Mouse (Mus musculus): Measurements from ENCODE around the gene Tmem151b. TPM values are rescaled to one million over a fixed set of nuclear protein-coding genes. Genes with fewer than 3 reads are reported as not detected.

The Tmem151b gene
- polyA plus RNA-seq, 1 experiment from 2014 or later: 1.4 TPM

DNA sequence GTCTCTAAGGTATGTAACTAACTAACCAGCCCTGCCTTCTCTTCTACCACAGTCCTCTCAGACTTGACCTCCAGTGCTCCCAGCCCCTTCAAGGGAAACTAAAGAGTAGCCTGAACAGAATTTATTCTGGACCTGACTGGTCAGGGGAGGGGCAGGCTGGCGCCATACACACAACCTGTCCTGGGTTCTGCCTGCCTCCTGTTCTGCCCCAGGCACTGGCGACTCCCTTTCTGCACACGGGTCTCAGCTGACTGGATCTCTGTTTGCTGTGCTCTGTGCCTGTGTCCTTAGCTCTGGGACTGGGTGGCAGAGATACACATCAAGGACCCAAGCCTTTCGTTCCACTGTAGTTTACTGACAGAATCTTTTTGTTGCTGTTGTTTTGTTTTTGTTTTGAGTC, 30.1 kb upstream of the Tmem151b start:
- Histone ChIP-seq H3K27me3 (replicated peaks; ENCODE audit: control insufficient read depth, insufficient read depth, low read length) (no peaks in the 10 kb centered on the region), H3K4me2 (no peak overlapping the region), H3K9me3 (ENCODE audit: control insufficient read depth, low read length) (no peaks in the 10 kb centered on the region), H3K36me3 (ENCODE audit: control insufficient read depth, insufficient read depth, low read length) (no peaks in the 10 kb centered on the region), H3K27ac (ENCODE audit: low read depth, low read length) (no peak overlapping the region), H3K9ac (ENCODE audit: low read depth, low read length) (no peak overlapping the region), H3K4me3 (ENCODE audit: low read depth, low read length) (no peak overlapping the region), H3K4me1 (replicated peaks; ENCODE audit: control insufficient read depth, insufficient read depth, low read length) (peaks cover 40% of the 10 kb centered on the region)
- no peak for DNase-seq (ENCODE audit: low spot score)
- ATAC-seq (replicated peaks; ENCODE audit: low FRiP score): no peak
- 81% methylated on average over 4 of the region's 4 CpGs for WGBS

DNA sequence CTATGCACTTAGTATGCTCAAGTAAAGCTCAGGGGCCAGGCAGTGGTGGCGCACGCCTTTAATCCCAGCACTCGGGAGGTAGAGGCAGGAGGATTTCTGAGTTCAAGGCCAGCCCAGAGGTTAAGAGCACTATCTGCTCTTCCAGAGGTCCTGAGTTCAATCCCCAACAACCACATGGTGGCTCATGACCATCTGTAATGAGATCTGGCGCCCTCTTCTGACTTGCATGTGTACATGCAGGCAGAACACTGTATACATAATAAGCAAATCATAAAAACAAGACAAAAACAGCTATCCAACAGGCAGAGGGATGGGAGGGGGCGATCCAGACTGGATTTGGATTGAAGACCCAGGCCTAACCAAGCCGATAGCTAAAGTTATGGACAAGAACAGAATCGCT, 29.4 kb upstream of the Tmem151b start:
- 62% methylated on average over 7 of the region's 7 CpGs for WGBS
- peaks cover 41% of the 10 kb centered on the region for H3K4me1 ChIP-seq (replicated peaks; ENCODE audit: control insufficient read depth, insufficient read depth, low read length)
- H3K9ac ChIP-seq (ENCODE audit: low read depth, low read length): no peak overlapping the region
- no peak for DNase-seq (ENCODE audit: low spot score)
- no peaks in the 10 kb centered on the region for H3K9me3 ChIP-seq (ENCODE audit: control insufficient read depth, low read length)
- H3K4me3 ChIP-seq (ENCODE audit: low read depth, low read length): no peak overlapping the region
- no peaks in the 10 kb centered on the region for H3K36me3 ChIP-seq (ENCODE audit: control insufficient read depth, insufficient read depth, low read length)
- H3K4me2 ChIP-seq: no peak overlapping the region
- H3K27me3 ChIP-seq (replicated peaks; ENCODE audit: control insufficient read depth, insufficient read depth, low read length): no peaks in the 10 kb centered on the region
- ATAC-seq (replicated peaks; ENCODE audit: low FRiP score): no peak
- 0 out of 2 replicates have a peak overlapping the region, but pooled peaks have one; percentile 19 for H3K27ac ChIP-seq (ENCODE audit: low read depth, low read length)

GRCm38 (mm10) chr17:45578242-45578641, 28.8 kb upstream of the Tmem151b start:
- ATAC-seq (replicated peaks; ENCODE audit: low FRiP score) (no peak), DNase-seq (ENCODE audit: low spot score) (no peak)
- Histone ChIP-seq H3K27ac (ENCODE audit: low read depth, low read length) (peak overlapping the region; percentile 19; the same call in 1 of the 2 replicates), H3K4me2 (no peak overlapping the region), H3K36me3 (ENCODE audit: control insufficient read depth, insufficient read depth, low read length) (no peaks in the 10 kb centered on the region), H3K4me3 (ENCODE audit: low read depth, low read length) (no peak overlapping the region), H3K27me3 (replicated peaks; ENCODE audit: control insufficient read depth, insufficient read depth, low read length) (no peaks in the 10 kb centered on the region), H3K4me1 (replicated peaks; ENCODE audit: control insufficient read depth, insufficient read depth, low read length) (peaks cover 36% of the 10 kb centered on the region), H3K9ac (ENCODE audit: low read depth, low read length) (peak overlapping the region; percentile 2; the same call in 1 of the 2 replicates), H3K9me3 (ENCODE audit: control insufficient read depth, low read length) (no peaks in the 10 kb centered on the region)
- WGBS: 65% methylated on average over 5 of the region's 5 CpGs

DNA sequence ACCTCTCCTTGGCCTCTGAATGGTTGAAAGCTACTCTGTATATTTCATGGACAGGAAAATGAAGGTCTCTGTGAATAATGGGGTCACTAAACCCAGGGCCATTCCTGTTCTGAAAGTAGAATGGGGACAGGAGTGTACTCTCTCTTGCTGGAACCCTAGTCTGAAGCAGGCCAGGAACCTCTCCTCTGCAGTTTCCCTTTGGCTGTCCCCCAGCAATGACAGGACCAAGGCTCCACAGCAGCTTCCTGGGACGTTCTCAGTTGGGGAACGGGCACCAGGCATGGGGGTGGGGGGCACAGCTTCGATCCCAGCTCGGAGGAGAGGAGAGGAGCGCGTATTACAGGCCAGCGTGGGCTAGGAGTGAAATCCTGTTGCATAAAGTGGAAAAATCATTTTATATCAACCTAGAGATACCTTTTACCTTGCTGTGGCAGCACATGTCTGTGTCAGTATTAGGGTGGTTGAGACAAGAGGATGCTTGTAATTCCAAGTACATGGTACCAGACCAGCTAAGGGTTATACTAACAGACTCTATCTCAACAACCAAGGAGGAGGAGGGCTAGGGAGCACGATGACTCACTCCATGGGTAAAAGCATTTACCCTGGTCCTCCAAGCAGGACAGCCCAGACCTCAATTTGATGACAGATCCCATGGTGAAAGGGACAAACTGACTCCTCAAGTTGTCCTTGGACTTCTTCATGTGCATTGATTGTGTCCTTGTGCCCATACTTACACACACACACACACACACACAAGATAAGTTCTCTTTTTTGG, 25.8 kb upstream of the Tmem151b start:
- no peak for ATAC-seq (replicated peaks; ENCODE audit: low FRiP score)
- H3K4me3 ChIP-seq (ENCODE audit: low read depth, low read length): peak overlapping the region; percentile 100; the same call in 1 of the 2 replicates
- WGBS: 87% methylated on average over 8 of the region's 8 CpGs
- no peak for DNase-seq (ENCODE audit: low spot score)
- H3K27me3 ChIP-seq (replicated peaks; ENCODE audit: control insufficient read depth, insufficient read depth, low read length): no peaks in the 10 kb centered on the region
- peak overlapping the region; percentile 98 for H3K4me2 ChIP-seq
- no peaks in the 10 kb centered on the region for H3K9me3 ChIP-seq (ENCODE audit: control insufficient read depth, low read length)
- H3K4me1 ChIP-seq (replicated peaks; ENCODE audit: control insufficient read depth, insufficient read depth, low read length): peaks cover 34% of the 10 kb centered on the region
- peaks cover 15% of the 10 kb centered on the region for H3K36me3 ChIP-seq (ENCODE audit: control insufficient read depth, insufficient read depth, low read length)
- peak overlapping the region; percentile 99 for H3K27ac ChIP-seq (ENCODE audit: low read depth, low read length)
- H3K9ac ChIP-seq (ENCODE audit: low read depth, low read length): peak overlapping the region; percentile 100

- Histone ChIP-seq H3K9ac (ENCODE audit: low read depth, low read length) (peak overlapping the region; percentile 100), H3K36me3 (ENCODE audit: control insufficient read depth, insufficient read depth, low read length) (peaks cover 26% of the 10 kb centered on the region), H3K27me3 (replicated peaks; ENCODE audit: control insufficient read depth, insufficient read depth, low read length) (no peaks in the 10 kb centered on the region), H3K4me1 (replicated peaks; ENCODE audit: control insufficient read depth, insufficient read depth, low read length) (peaks cover 37% of the 10 kb centered on the region), H3K4me2 (peak overlapping the region; percentile 98), H3K9me3 (ENCODE audit: control insufficient read depth, low read length) (no peaks in the 10 kb centered on the region), H3K27ac (ENCODE audit: low read depth, low read length) (peak overlapping the region; percentile 99), H3K4me3 (ENCODE audit: low read depth, low read length) (peak overlapping the region; percentile 100)
- WGBS: 3% methylated on average over 17 of the region's 17 CpGs
- ATAC-seq (replicated peaks; ENCODE audit: low FRiP score): peak; percentile 41
- DNase-seq (ENCODE audit: low spot score): no peak
These were observed 24.8 kb upstream of the Tmem151b start for GRCm38 (mm10) chr17:45574129-45574761.

DNA sequence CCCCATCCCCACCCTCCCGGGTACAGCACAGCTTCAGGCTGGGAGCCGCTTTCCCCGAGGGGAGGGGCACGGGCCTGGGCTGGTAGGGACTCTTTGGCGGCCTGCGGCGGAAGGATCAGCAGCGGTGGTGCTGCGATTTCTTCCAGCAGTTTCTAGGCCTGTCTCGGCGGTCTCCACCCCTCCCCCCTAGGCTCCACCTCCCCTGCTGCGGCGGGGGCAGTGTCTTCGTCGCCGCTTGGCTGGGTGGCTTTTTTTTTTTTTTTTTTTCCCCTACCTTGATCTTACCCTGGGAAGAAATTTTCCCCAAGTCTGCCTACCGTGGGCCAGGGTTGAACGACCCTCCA, 24.3 kb upstream of the Tmem151b start:
- Histone ChIP-seq H3K9ac (ENCODE audit: low read depth, low read length) (peak overlapping the region; percentile 100), H3K36me3 (ENCODE audit: control insufficient read depth, insufficient read depth, low read length) (peaks cover 30% of the 10 kb centered on the region), H3K4me1 (replicated peaks; ENCODE audit: control insufficient read depth, insufficient read depth, low read length) (peaks cover 42% of the 10 kb centered on the region), H3K4me2 (peak overlapping the region; percentile 98), H3K27ac (ENCODE audit: low read depth, low read length) (peak overlapping the region; percentile 99), H3K4me3 (ENCODE audit: low read depth, low read length) (peak overlapping the region; percentile 100), H3K27me3 (replicated peaks; ENCODE audit: control insufficient read depth, insufficient read depth, low read length) (no peaks in the 10 kb centered on the region), H3K9me3 (ENCODE audit: control insufficient read depth, low read length) (no peaks in the 10 kb centered on the region)
- peak; percentile 98 for DNase-seq (ENCODE audit: low spot score)
- ATAC-seq (replicated peaks; ENCODE audit: low FRiP score): peak; percentile 75
- 0% methylated on average over 18 of the region's 18 CpGs for WGBS

- H3K36me3 ChIP-seq (ENCODE audit: control insufficient read depth, insufficient read depth, low read length): peaks cover 36% of the 10 kb centered on the region
These were observed 23.8 kb upstream of the Tmem151b start, which contains the start of gene Hsp90ab1 for GRCm38 (mm10) chr17:45573087-45573779. TSS of gene Hsp90ab1 (minus strand) at chr17:45573271.

DNA sequence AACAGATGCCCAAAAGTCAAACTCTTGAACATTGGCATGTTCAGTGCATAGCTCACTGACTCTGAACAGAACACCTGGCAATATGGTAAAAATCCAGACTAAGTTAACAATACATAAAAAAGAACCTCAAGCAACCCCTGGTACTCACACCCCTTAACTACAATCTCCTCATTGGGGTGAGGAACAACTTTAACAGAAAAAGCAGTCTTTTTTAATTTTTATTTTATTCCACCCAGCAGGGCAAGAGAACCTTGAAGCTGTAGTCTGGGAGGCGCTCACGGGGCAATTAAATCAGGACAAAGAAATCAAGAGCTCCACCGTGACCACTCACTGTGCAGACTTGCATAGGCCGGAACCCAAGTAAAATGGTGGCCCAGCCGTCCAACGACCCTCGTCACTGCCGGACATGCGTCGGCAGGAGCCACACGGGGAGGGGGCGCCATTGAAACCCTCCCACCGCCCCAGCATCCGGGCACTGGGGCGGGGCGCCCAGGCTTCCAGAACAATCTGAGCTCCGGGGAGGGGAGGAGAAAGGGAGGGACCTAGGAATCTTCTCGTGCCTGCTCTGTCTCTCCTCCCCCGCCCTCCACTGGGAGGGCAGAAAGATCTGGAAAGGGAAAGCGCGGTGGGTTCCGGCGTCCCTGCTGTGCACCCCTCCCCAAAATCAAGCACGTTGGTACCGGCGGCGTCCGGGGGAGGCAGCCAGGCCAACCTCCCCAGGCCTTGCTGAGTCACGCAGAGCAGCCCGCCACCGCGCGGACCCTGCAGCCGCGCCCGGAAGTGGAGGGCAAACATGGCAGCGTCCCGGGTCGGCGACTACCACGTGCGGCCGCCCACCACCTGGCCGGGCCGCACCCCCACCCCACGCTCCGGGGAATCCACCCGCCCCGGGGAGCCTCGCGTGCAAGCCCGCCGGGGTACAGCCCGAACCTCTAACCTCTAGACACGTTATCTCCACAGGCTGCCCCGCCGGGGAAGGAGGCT, 22.9 kb upstream of the Tmem151b start:
- ATAC-seq (replicated peaks; ENCODE audit: low FRiP score): peak; percentile 50
- DNase-seq (ENCODE audit: low spot score): peak; percentile 83
- Histone ChIP-seq H3K4me3 (ENCODE audit: low read depth, low read length) (peak overlapping the region; percentile 100), H3K9ac (ENCODE audit: low read depth, low read length) (peak overlapping the region; percentile 100), H3K27ac (ENCODE audit: low read depth, low read length) (peak overlapping the region; percentile 99), H3K4me2 (peak overlapping the region; percentile 98), H3K9me3 (ENCODE audit: control insufficient read depth, low read length) (no peaks in the 10 kb centered on the region), H3K4me1 (replicated peaks; ENCODE audit: control insufficient read depth, insufficient read depth, low read length) (peaks cover 41% of the 10 kb centered on the region), H3K36me3 (ENCODE audit: control insufficient read depth, insufficient read depth, low read length) (peaks cover 42% of the 10 kb centered on the region), H3K27me3 (replicated peaks; ENCODE audit: control insufficient read depth, insufficient read depth, low read length) (no peaks in the 10 kb centered on the region)
- WGBS: under 1% methylated on average over 51 of the region's 57 CpGs

More at GRCm38 (mm10) chr17:45573087-45573779, 23.8 kb upstream of the Tmem151b start, which contains the start of gene Hsp90ab1:
- ATAC-seq (replicated peaks; ENCODE audit: low FRiP score) (peak; percentile 82), DNase-seq (ENCODE audit: low spot score) (peak; percentile 100)
- Histone ChIP-seq H3K4me3 (ENCODE audit: low read depth, low read length) (peak within 1 kb of the TSS; percentile 100), H3K4me2 (peak within 1 kb of the TSS; percentile 98), H3K9me3 (ENCODE audit: control insufficient read depth, low read length) (no peaks in the 10 kb centered on the region), H3K27ac (ENCODE audit: low read depth, low read length) (peak within 1 kb of the TSS; percentile 99), H3K27me3 (replicated peaks; ENCODE audit: control insufficient read depth, insufficient read depth, low read length) (no peaks in the 10 kb centered on the region), H3K9ac (ENCODE audit: low read depth, low read length) (peak within 1 kb of the TSS; percentile 100), H3K4me1 (replicated peaks; ENCODE audit: control insufficient read depth, insufficient read depth, low read length) (peaks cover 40% of the 10 kb centered on the region)
- under 1% methylated on average over 41 of the region's 41 CpGs for whole genome bisulfite sequencing
